Mouse (Mus musculus): Measurements from ENCODE around the gene Spata13. TPM values are rescaled to one million over a fixed set of nuclear protein-coding genes. Genes with fewer than 3 reads are reported as not detected.

Gene Spata13
- polyA plus RNA-seq, 1 experiment from 2014 or later = 25.9 TPM

GRCm38 (mm10) chr14:60757722-60758121 is 123.9 kb downstream of the Spata13 start:
- Histone ChIP-seq H3K27me3 (ENCODE audit: control insufficient read depth, insufficient read depth, low read length) (no peaks in the 10 kb centered on the region), H3K9me3 (replicated peaks; ENCODE audit: control insufficient read depth, low read length) (no peaks in the 10 kb centered on the region), H3K27ac (replicated peaks; ENCODE audit: low read depth, low read length) (no peak overlapping the region), H3K4me2 (ENCODE audit: low read depth, low read length) (no peak overlapping the region), H3K36me3 (replicated peaks; ENCODE audit: control insufficient read depth, insufficient read depth, low read depth, low read length) (no peaks in the 10 kb centered on the region), H3K4me1 (ENCODE audit: control insufficient read depth, insufficient read depth, low read length) (no peaks in the 10 kb centered on the region), H3K4me3 (ENCODE audit: low read depth, low read length) (no peak overlapping the region), H3K9ac (replicated peaks; ENCODE audit: low read length) (no peak overlapping the region)
- ATAC-seq (replicated peaks; ENCODE audit: insufficient number of reproducible peaks, low FRiP score, low TSS enrichment, low read depth) (no peak), DNase-seq (ENCODE audit: low spot score) (no peak)
- WGBS = 94% methylated on average over 7 of the region's 7 CpGs

GRCm38 (mm10) chr14:60759097-60759496 is 125.3 kb downstream of the Spata13 start:
- no peaks in the 10 kb centered on the region for H3K4me1 ChIP-seq (ENCODE audit: control insufficient read depth, insufficient read depth, low read length)
- ATAC-seq (replicated peaks; ENCODE audit: insufficient number of reproducible peaks, low FRiP score, low TSS enrichment, low read depth) = no peak
- H3K27ac ChIP-seq (replicated peaks; ENCODE audit: low read depth, low read length) = no peak overlapping the region
- no peaks in the 10 kb centered on the region for H3K36me3 ChIP-seq (replicated peaks; ENCODE audit: control insufficient read depth, insufficient read depth, low read depth, low read length)
- WGBS = 92% methylated on average over 8 of the region's 8 CpGs
- DNase-seq (ENCODE audit: low spot score) = no peak
- no peak overlapping the region for H3K4me3 ChIP-seq (ENCODE audit: low read depth, low read length)
- H3K27me3 ChIP-seq (ENCODE audit: control insufficient read depth, insufficient read depth, low read length) = no peaks in the 10 kb centered on the region
- no peaks in the 10 kb centered on the region for H3K9me3 ChIP-seq (replicated peaks; ENCODE audit: control insufficient read depth, low read length)
- H3K9ac ChIP-seq (replicated peaks; ENCODE audit: low read length) = no peak overlapping the region
- no peak overlapping the region for H3K4me2 ChIP-seq (ENCODE audit: low read depth, low read length)

- Histone ChIP-seq H3K27me3 (ENCODE audit: control insufficient read depth, insufficient read depth, low read length) (no peaks in the 10 kb centered on the region), H3K27ac (replicated peaks; ENCODE audit: low read depth, low read length) (no peak overlapping the region), H3K9ac (replicated peaks; ENCODE audit: low read length) (no peak overlapping the region), H3K9me3 (replicated peaks; ENCODE audit: control insufficient read depth, low read length) (no peaks in the 10 kb centered on the region), H3K4me2 (ENCODE audit: low read depth, low read length) (no peak overlapping the region), H3K4me1 (ENCODE audit: control insufficient read depth, insufficient read depth, low read length) (no peaks in the 10 kb centered on the region), H3K4me3 (ENCODE audit: low read depth, low read length) (no peak overlapping the region), H3K36me3 (replicated peaks; ENCODE audit: control insufficient read depth, insufficient read depth, low read depth, low read length) (no peaks in the 10 kb centered on the region)
- WGBS = 80% methylated on average over 10 of the region's 10 CpGs
- DNase-seq (ENCODE audit: low spot score) (no peak), ATAC-seq (replicated peaks; ENCODE audit: insufficient number of reproducible peaks, low FRiP score, low TSS enrichment, low read depth) (no peak)
Measured at GRCm38 (mm10) chr14:60761801-60762200, 128.0 kb downstream of the Spata13 start.

- Histone ChIP-seq H3K4me1 (ENCODE audit: control insufficient read depth, insufficient read depth, low read length) (no peaks in the 10 kb centered on the region), H3K9me3 (replicated peaks; ENCODE audit: control insufficient read depth, low read length) (no peaks in the 10 kb centered on the region), H3K27ac (replicated peaks; ENCODE audit: low read depth, low read length) (no peak overlapping the region), H3K4me3 (ENCODE audit: low read depth, low read length) (no peak overlapping the region), H3K9ac (replicated peaks; ENCODE audit: low read length) (no peak overlapping the region), H3K36me3 (replicated peaks; ENCODE audit: control insufficient read depth, insufficient read depth, low read depth, low read length) (no peaks in the 10 kb centered on the region), H3K4me2 (ENCODE audit: low read depth, low read length) (no peak overlapping the region), H3K27me3 (ENCODE audit: control insufficient read depth, insufficient read depth, low read length) (no peaks in the 10 kb centered on the region)
- no peak for DNase-seq (ENCODE audit: low spot score)
- 72% methylated on average over 7 of the region's 7 CpGs for WGBS
- ATAC-seq (replicated peaks; ENCODE audit: insufficient number of reproducible peaks, low FRiP score, low TSS enrichment, low read depth) = no peak
Measured at GRCm38 (mm10) chr14:60762754-60763153, 129.0 kb downstream of the Spata13 start.

- no peak for ATAC-seq (replicated peaks; ENCODE audit: insufficient number of reproducible peaks, low FRiP score, low TSS enrichment, low read depth)
- no peak overlapping the region for H3K9ac ChIP-seq (replicated peaks; ENCODE audit: low read length)
- WGBS = 95% methylated on average over 5 of the region's 5 CpGs
- H3K36me3 ChIP-seq (replicated peaks; ENCODE audit: control insufficient read depth, insufficient read depth, low read depth, low read length) = no peaks in the 10 kb centered on the region
- no peaks in the 10 kb centered on the region for H3K27me3 ChIP-seq (ENCODE audit: control insufficient read depth, insufficient read depth, low read length)
- H3K4me1 ChIP-seq (ENCODE audit: control insufficient read depth, insufficient read depth, low read length) = no peaks in the 10 kb centered on the region
- DNase-seq (ENCODE audit: low spot score) = no peak
- H3K4me3 ChIP-seq (ENCODE audit: low read depth, low read length) = no peak overlapping the region
- H3K27ac ChIP-seq (replicated peaks; ENCODE audit: low read depth, low read length) = no peak overlapping the region
- H3K4me2 ChIP-seq (ENCODE audit: low read depth, low read length) = no peak overlapping the region
- H3K9me3 ChIP-seq (replicated peaks; ENCODE audit: control insufficient read depth, low read length) = no peaks in the 10 kb centered on the region
Measured at GRCm38 (mm10) chr14:60763746-60764145, 129.9 kb downstream of the Spata13 start.

- Histone ChIP-seq H3K4me3 (ENCODE audit: low read depth, low read length) (no peak overlapping the region), H3K27me3 (ENCODE audit: control insufficient read depth, insufficient read depth, low read length) (no peaks in the 10 kb centered on the region), H3K9ac (replicated peaks; ENCODE audit: low read length) (no peak overlapping the region), H3K4me2 (ENCODE audit: low read depth, low read length) (no peak overlapping the region), H3K4me1 (ENCODE audit: control insufficient read depth, insufficient read depth, low read length) (no peaks in the 10 kb centered on the region), H3K9me3 (replicated peaks; ENCODE audit: control insufficient read depth, low read length) (no peaks in the 10 kb centered on the region), H3K36me3 (replicated peaks; ENCODE audit: control insufficient read depth, insufficient read depth, low read depth, low read length) (no peaks in the 10 kb centered on the region), H3K27ac (replicated peaks; ENCODE audit: low read depth, low read length) (no peak overlapping the region)
- ATAC-seq (replicated peaks; ENCODE audit: insufficient number of reproducible peaks, low FRiP score, low TSS enrichment, low read depth) = no peak
- 71% methylated on average over 4 of the region's 4 CpGs for WGBS
- DNase-seq (ENCODE audit: low spot score) = no peak
Measured at GRCm38 (mm10) chr14:60764526-60764925, 130.7 kb downstream of the Spata13 start.

- no peak overlapping the region for H3K4me3 ChIP-seq (ENCODE audit: low read depth, low read length)
- 50% methylated on average over 2 of the region's 2 CpGs for WGBS
- no peaks in the 10 kb centered on the region for H3K4me1 ChIP-seq (ENCODE audit: control insufficient read depth, insufficient read depth, low read length)
- no peak overlapping the region for H3K9ac ChIP-seq (replicated peaks; ENCODE audit: low read length)
- H3K27ac ChIP-seq (replicated peaks; ENCODE audit: low read depth, low read length) = no peak overlapping the region
- H3K27me3 ChIP-seq (ENCODE audit: control insufficient read depth, insufficient read depth, low read length) = no peaks in the 10 kb centered on the region
- ATAC-seq (replicated peaks; ENCODE audit: insufficient number of reproducible peaks, low FRiP score, low TSS enrichment, low read depth) = no peak
- no peak for DNase-seq (ENCODE audit: low spot score)
- no peak overlapping the region for H3K4me2 ChIP-seq (ENCODE audit: low read depth, low read length)
- H3K36me3 ChIP-seq (replicated peaks; ENCODE audit: control insufficient read depth, insufficient read depth, low read depth, low read length) = no peaks in the 10 kb centered on the region
- H3K9me3 ChIP-seq (replicated peaks; ENCODE audit: control insufficient read depth, low read length) = no peaks in the 10 kb centered on the region
Measured at GRCm38 (mm10) chr14:60765025-60765424, 131.2 kb downstream of the Spata13 start.

- H3K27ac ChIP-seq (replicated peaks; ENCODE audit: low read depth, low read length) = no peak within 1 kb of the TSS
- ATAC-seq (replicated peaks; ENCODE audit: insufficient number of reproducible peaks, low FRiP score, low TSS enrichment, low read depth) (no peak), DNase-seq (ENCODE audit: low spot score) (no peak)
- H3K4me2 ChIP-seq (ENCODE audit: low read depth, low read length) = no peak within 1 kb of the TSS
- no peaks in the 10 kb centered on the region for H3K4me1 ChIP-seq (ENCODE audit: control insufficient read depth, insufficient read depth, low read length)
- WGBS = 64% methylated on average over 4 of the region's 4 CpGs
- no peak within 1 kb of the TSS for H3K4me3 ChIP-seq (ENCODE audit: low read depth, low read length)
- no peak within 1 kb of the TSS for H3K9ac ChIP-seq (replicated peaks; ENCODE audit: low read length)
- H3K36me3 ChIP-seq (replicated peaks; ENCODE audit: control insufficient read depth, insufficient read depth, low read depth, low read length) = no peaks in the 10 kb centered on the region
- H3K9me3 ChIP-seq (replicated peaks; ENCODE audit: control insufficient read depth, low read length) = no peaks in the 10 kb centered on the region
- H3K27me3 ChIP-seq (ENCODE audit: control insufficient read depth, insufficient read depth, low read length) = no peaks in the 10 kb centered on the region
Measured at GRCm38 (mm10) chr14:60767884-60768283, 134.1 kb downstream of the Spata13 start, which contains the start of gene C1qtnf9. Gene C1qtnf9, plus strand, starts transcription at chr14:60768134.
